Mouse (Mus musculus) neural tube, embryonic 15.5 days (tissue): ENCODE measurements around the gene Tpk1. TPM values are rescaled to one million over a fixed set of nuclear protein-coding genes. Genes with fewer than 3 reads are reported as not detected.
"Not testable (repeated sequence)": the region's sequence is repeated elsewhere in the genome, so short reads cannot be mapped to it uniquely, and the experiment has no call there.

Source experiments
- ATAC-seq: fragments of 200-750 bp; cut with Nextera tagmentation; 2 replicates; pipeline ENCODE4 v1.8.0; 2017; ENCODE audit warnings: mild to moderate bottlenecking, moderate TSS enrichment, moderate library complexity; ENCODE audit not compliant: low FRiP score
- H3K27ac ChIP-seq: fragments of 300-500 bp; sonication (generic); replicated peaks from 2 replicates; pipeline ENCODE4 v1.5.1; 2015; ENCODE audit warnings: mild to moderate bottlenecking, inconsistent platforms
- H3K27me3 ChIP-seq: fragments of 300-500 bp; sonication (generic); replicated peaks from 2 replicates; pipeline ENCODE4 v1.6.1; 2015; ENCODE audit warnings: inconsistent platforms
- H3K36me3 ChIP-seq: fragments of 300-500 bp; sonication (generic); 2 replicates; pipeline ENCODE4 v1.6.1; 2015; ENCODE audit warnings: inconsistent platforms
- H3K4me1 ChIP-seq: fragments of 300-500 bp; sonication (generic); 2 replicates; pipeline ENCODE4 v1.6.1; 2015; ENCODE audit warnings: inconsistent platforms
- H3K4me2 ChIP-seq: fragments of 300-500 bp; sonication (generic); 2 replicates; pipeline ENCODE4 v1.6.1; 2015; ENCODE audit warnings: inconsistent platforms, mild to moderate bottlenecking, moderate library complexity
- H3K4me3 ChIP-seq: fragments of 300-500 bp; sonication (generic); replicated peaks from 2 replicates; pipeline ENCODE4 v1.5.1; 2015; ENCODE audit warnings: mild to moderate bottlenecking, inconsistent platforms
- H3K9ac ChIP-seq: fragments of 300-500 bp; sonication (generic); replicated peaks from 2 replicates; pipeline ENCODE4 v1.6.1; 2015; ENCODE audit warnings: mild to moderate bottlenecking, inconsistent platforms
- H3K9me3 ChIP-seq: fragments of 300-500 bp; sonication (generic); replicated peaks from 2 replicates; pipeline ENCODE4 v1.6.1; 2016; ENCODE audit warnings: inconsistent platforms
- WGBS: fragments of 180-500 bp; shearing (Covaris S2); methylation state at CpG from one replicate; pipeline ENCODE4 v1.1.7; 2015; ENCODE audit warnings: mixed read lengths; 5-methylcytosine and 5-hydroxymethylcytosine counted together
- polyA plus RNA-seq: library from polyadenylated mRNA; unstranded; fragments of >200 nt; fragmentation: Nextera tagmentation; extraction: Ambion mirVana; gene quantifications from 2 replicates; pipeline ENCODE4 v1.2.1, GENCODE M21; 2015

The Tpk1 gene
- polyA plus RNA-seq, 1 experiment from 2014 or later = 4.7 TPM

DNA sequence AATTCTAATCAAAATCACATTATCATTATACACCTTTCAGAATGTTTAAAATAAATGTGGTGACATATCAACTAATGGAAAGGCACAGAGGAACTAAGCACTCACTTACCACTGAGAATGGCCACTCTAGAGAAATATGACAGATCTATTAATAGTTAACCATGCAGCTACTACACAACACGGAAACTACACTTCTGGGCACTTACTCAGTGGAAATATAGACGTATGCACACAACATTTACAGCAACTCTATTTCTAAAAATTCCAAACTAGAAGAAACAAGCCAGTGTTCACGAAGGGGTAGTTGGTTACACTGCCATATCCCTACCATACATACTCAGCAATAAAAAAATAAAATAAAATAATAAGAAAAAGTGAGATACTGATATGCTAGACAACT, 28.0 kb downstream of the Tpk1 start:
- Histone ChIP-seq H3K4me2 (no peak overlapping the region), H3K4me3 (no peak overlapping the region), H3K4me1 (no peaks in the 10 kb centered on the region), H3K36me3 (no peaks in the 10 kb centered on the region), H3K9me3 (no peaks in the 10 kb centered on the region), H3K27me3 (no peaks in the 10 kb centered on the region), H3K27ac (no peak overlapping the region), H3K9ac (no peak overlapping the region)
- 87% methylated on average over 3 of the region's 3 CpGs for WGBS
- ATAC-seq = no peak

DNA sequence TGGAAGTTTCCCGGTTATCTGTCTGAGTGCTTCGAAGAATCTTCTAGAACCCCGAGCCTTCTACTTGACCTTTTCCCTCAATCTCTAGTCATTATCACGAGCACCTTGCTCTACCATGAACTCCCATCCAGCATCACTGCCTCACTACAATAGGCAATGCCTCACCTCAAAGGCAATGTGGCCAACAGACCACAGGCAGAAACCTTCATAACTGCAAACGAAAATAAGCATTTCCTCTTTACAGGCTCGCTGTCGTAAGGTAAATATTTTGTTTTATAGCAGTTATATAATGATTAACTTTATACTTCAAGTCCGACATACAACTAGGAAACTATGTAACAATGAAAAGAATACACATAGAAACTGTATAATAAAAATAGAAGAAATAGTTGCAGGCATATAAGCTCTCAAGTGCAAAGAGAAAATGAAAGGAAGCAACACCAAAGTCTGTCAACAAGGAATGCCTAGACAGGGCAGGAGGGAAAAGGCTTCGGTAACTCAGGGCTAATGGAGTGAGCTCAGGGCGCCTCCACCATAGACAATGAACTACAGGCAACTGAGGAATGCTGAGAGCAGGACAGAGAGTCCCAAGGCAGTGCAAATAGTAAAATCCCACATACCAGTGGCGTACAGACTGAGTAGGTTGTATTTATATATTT, 29.0 kb downstream of the Tpk1 start:
- ATAC-seq = no peak
- H3K27me3 ChIP-seq = no peaks in the 10 kb centered on the region
- no peaks in the 10 kb centered on the region for H3K36me3 ChIP-seq
- WGBS = 86% methylated on average over 11 of the region's 11 CpGs
- no peaks in the 10 kb centered on the region for H3K9me3 ChIP-seq
- no peaks in the 10 kb centered on the region for H3K4me1 ChIP-seq
- no peak overlapping the region for H3K4me3 ChIP-seq
- no peak overlapping the region for H3K4me2 ChIP-seq
- no peak overlapping the region for H3K27ac ChIP-seq
- H3K9ac ChIP-seq = no peak overlapping the region

DNA sequence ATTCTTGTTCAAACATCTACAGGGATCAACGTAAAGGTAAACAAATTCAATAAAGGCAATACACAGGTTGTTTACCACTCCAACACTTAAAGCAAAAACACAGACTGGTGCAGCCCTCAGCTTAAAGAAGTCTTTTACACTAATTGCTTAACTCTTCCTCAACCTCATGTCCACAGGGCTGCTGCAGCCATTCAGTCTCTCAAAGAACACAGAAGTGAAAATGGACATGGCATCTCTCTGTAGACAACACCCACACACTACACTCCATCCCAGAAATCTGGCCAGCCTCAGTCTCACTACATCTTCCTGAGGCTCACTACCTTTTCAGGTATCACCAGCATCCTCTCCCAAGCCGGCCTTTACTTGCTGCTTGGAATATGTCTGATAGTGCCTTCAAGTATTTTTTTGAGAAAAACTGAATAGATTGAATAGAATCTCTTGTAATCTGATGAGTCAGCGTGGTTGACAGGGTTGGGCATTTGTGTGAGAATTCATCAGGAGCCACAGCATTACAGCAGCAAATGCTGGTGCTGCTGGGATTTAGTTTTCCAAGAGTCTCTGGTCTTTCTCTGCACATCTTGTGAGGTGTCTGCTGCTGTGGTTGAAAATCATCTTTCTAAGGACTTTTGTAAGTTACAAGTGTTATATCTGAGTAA, 32.6 kb downstream of the Tpk1 start:
- no peaks in the 10 kb centered on the region for H3K4me1 ChIP-seq
- 82% methylated on average over 3 of the region's 3 CpGs for WGBS
- no peaks in the 10 kb centered on the region for H3K27me3 ChIP-seq
- no peak overlapping the region for H3K27ac ChIP-seq
- no peaks in the 10 kb centered on the region for H3K9me3 ChIP-seq
- no peaks in the 10 kb centered on the region for H3K36me3 ChIP-seq
- ATAC-seq = no peak
- H3K4me3 ChIP-seq = no peak overlapping the region
- H3K4me2 ChIP-seq = no peak overlapping the region
- H3K9ac ChIP-seq = no peak overlapping the region

DNA sequence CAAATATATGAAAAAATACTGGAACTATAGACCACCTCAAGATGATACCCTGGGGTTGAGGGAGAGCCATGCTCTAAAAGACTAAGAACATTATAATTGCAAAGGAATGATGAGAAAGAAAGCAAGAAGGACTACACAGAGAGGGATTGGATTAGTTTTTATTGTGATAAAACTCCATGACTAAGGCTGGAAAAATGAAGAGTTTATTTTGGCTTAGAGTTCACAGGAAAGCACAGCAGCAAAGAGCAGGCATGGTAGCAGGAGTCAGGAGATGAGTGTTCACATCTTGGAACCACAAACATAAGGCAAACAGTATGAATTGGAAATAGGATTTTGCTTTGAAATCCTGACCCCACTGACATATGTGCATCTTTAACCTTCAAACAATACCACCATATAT, 33.2 kb downstream of the Tpk1 start:
- Histone ChIP-seq H3K4me1 (no peaks in the 10 kb centered on the region), H3K9me3 (no peaks in the 10 kb centered on the region), H3K9ac (no peak overlapping the region), H3K4me3 (no peak overlapping the region), H3K4me2 (no peak overlapping the region), H3K27ac (no peak overlapping the region), H3K36me3 (no peaks in the 10 kb centered on the region), H3K27me3 (no peaks in the 10 kb centered on the region)
- no peak for ATAC-seq

GRCm38 (mm10) chr6:43623448-43623847, 42.6 kb downstream of the Tpk1 start:
- ATAC-seq = not testable (repeated sequence)
- WGBS = 94% methylated on average over 6 of the region's 6 CpGs

GRCm38 (mm10) chr6:43619258-43619657, 46.8 kb downstream of the Tpk1 start:
- Histone ChIP-seq H3K27me3 (no peaks in the 10 kb centered on the region), H3K4me2 (no peak overlapping the region), H3K9me3 (no peaks in the 10 kb centered on the region), H3K4me3 (no peak overlapping the region), H3K36me3 (no peaks in the 10 kb centered on the region), H3K27ac (no peak overlapping the region), H3K9ac (no peak overlapping the region), H3K4me1 (no peaks in the 10 kb centered on the region)
- no peak for ATAC-seq
- 81% methylated on average over 3 of the region's 3 CpGs for WGBS

More at GRCm38 (mm10) chr6:43623448-43623847, 42.6 kb downstream of the Tpk1 start:
- H3K4me1 ChIP-seq, H3K4me3 ChIP-seq, H3K27ac ChIP-seq, H3K9me3 ChIP-seq, H3K4me2 ChIP-seq, H3K36me3 ChIP-seq, H3K27me3 ChIP-seq, H3K9ac ChIP-seq: not testable (repeated sequence)

- WGBS = 88% methylated on average over 2 of the region's 2 CpGs
- no peak overlapping the region for H3K27ac ChIP-seq
- no peaks in the 10 kb centered on the region for H3K4me1 ChIP-seq
- H3K27me3 ChIP-seq = no peaks in the 10 kb centered on the region
- no peak for ATAC-seq
- H3K9ac ChIP-seq = no peak overlapping the region
- H3K9me3 ChIP-seq = no peaks in the 10 kb centered on the region
- H3K36me3 ChIP-seq = no peaks in the 10 kb centered on the region
- H3K4me3 ChIP-seq = no peak overlapping the region
- H3K4me2 ChIP-seq = no peak overlapping the region
Observed at GRCm38 (mm10) chr6:43611770-43612169, 54.3 kb downstream of the Tpk1 start.

DNA sequence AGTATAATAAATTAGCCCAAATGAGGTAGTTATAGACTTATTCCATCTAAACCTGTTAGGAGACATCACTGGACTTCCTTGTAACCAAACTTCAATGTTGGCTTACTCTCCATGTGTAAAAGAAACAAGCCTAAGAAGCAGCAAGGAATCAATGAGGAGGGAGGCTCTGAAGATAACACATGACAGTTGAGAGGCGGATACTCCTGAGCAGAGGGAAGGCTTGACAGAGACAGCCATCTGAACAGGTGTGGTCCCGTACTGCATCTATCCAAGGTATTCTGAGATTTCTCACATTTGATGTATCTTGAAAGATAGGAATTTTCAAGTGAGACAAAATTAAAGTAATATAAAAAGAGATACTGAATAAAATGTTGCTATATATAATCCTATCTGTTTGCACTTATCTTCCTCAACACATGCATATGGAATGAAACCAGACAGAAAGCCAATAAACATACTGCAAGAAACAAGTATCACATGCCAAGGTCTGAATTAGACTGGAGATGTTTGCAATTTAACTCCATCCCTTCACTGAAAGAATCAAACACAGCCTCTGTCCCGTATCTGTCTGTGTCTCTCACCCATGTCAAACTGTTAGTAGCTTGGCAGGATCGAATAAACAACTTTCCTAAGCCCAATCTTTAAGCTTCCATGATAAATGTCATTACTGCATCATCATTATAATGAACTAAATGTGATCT, 75.1 kb downstream of the Tpk1 start:
- no peaks in the 10 kb centered on the region for H3K9me3 ChIP-seq
- WGBS = 88% methylated on average over 4 of the region's 4 CpGs
- no peak overlapping the region for H3K9ac ChIP-seq
- H3K36me3 ChIP-seq = no peaks in the 10 kb centered on the region
- no peak overlapping the region for H3K27ac ChIP-seq
- no peak overlapping the region for H3K4me3 ChIP-seq
- ATAC-seq = no peak
- no peaks in the 10 kb centered on the region for H3K27me3 ChIP-seq
- no peaks in the 10 kb centered on the region for H3K4me1 ChIP-seq
- no peak overlapping the region for H3K4me2 ChIP-seq

GRCm38 (mm10) chr6:43585274-43585673, 80.8 kb downstream of the Tpk1 start:
- no peaks in the 10 kb centered on the region for H3K36me3 ChIP-seq

GRCm38 (mm10) chr6:43581809-43582208, 84.3 kb downstream of the Tpk1 start:
- Histone ChIP-seq H3K27me3 (no peaks in the 10 kb centered on the region), H3K36me3 (no peaks in the 10 kb centered on the region), H3K4me3 (no peak overlapping the region), H3K9me3 (no peaks in the 10 kb centered on the region), H3K9ac (no peak overlapping the region), H3K4me2 (no peak overlapping the region), H3K4me1 (no peaks in the 10 kb centered on the region), H3K27ac (no peak overlapping the region)
- 90% methylated on average over 2 of the region's 2 CpGs for WGBS
- ATAC-seq = no peak

More at GRCm38 (mm10) chr6:43585274-43585673, 80.8 kb downstream of the Tpk1 start:
- no peaks in the 10 kb centered on the region for H3K27me3 ChIP-seq
- ATAC-seq = no peak
- no peaks in the 10 kb centered on the region for H3K9me3 ChIP-seq
- no peak overlapping the region for H3K27ac ChIP-seq
- H3K4me3 ChIP-seq = no peak overlapping the region
- 69% methylated on average over 2 of the region's 2 CpGs for WGBS
- H3K4me1 ChIP-seq = no peaks in the 10 kb centered on the region
- no peak overlapping the region for H3K9ac ChIP-seq
- no peak overlapping the region for H3K4me2 ChIP-seq

DNA sequence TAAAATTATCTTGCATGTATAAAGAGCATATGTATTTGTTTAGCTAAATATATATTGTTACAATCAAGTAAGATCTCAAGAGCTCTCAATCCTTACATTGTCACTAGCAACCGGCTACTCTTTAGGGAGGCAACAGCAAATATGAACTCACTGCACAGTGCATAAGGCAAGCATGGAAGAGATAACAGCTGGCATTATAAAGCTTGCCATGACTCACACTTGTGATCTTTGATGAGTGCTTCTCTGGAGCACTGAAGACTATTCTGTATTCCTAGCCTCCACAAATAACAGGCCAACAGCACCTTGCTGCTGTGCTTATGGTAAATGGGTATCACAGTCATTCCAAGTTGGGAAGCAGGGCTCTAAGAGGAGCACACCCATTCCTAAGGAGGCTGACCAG, 98.2 kb downstream of the Tpk1 start:
- no peaks in the 10 kb centered on the region for H3K36me3 ChIP-seq
- H3K4me2 ChIP-seq = no peak overlapping the region
- H3K27ac ChIP-seq = no peak overlapping the region
- 87% methylated on average over 1 of the region's 1 CpGs for WGBS
- H3K4me1 ChIP-seq = no peaks in the 10 kb centered on the region
- H3K9ac ChIP-seq = no peak overlapping the region
- H3K4me3 ChIP-seq = no peak overlapping the region
- no peaks in the 10 kb centered on the region for H3K27me3 ChIP-seq
- no peaks in the 10 kb centered on the region for H3K9me3 ChIP-seq
- ATAC-seq = no peak

- H3K9me3 ChIP-seq = no peaks in the 10 kb centered on the region
- no peaks in the 10 kb centered on the region for H3K36me3 ChIP-seq
- ATAC-seq = no peak
- H3K4me3 ChIP-seq = no peak overlapping the region
- no peak overlapping the region for H3K9ac ChIP-seq
- no peaks in the 10 kb centered on the region for H3K27me3 ChIP-seq
- no peak overlapping the region for H3K4me2 ChIP-seq
- no peaks in the 10 kb centered on the region for H3K4me1 ChIP-seq
- no peak overlapping the region for H3K27ac ChIP-seq
- 60% methylated on average over 4 of the region's 4 CpGs for WGBS
Observed at GRCm38 (mm10) chr6:43562474-43562873, 103.6 kb downstream of the Tpk1 start.
